Mouse (Mus musculus): ENCODE results near the gene Wbp2.

GRCm38 (mm10) chr11:116049610-116050009, 37.2 kb downstream of the Wbp2 start:
- TF ChIP-seq POLR2AphosphoS5 (IDR thresholded peaks at IDR 0.05; ENCODE audit: insufficient replicate concordance, low read depth, low read length): no peak
- no peak for TF ChIP-seq CTCF (IDR thresholded peaks at IDR 0.05; ENCODE audit: low read depth, low read length)
- no peak for TF ChIP-seq GATA1 (IDR thresholded peaks at IDR 0.05; ENCODE audit: borderline replicate concordance, low read length)
- no peak for TF ChIP-seq GATA2 (IDR thresholded peaks at IDR 0.05; ENCODE audit: borderline replicate concordance, low read depth, low read length)
- TF ChIP-seq TAL1 (conservative IDR thresholded peaks at IDR 0.05; ENCODE audit: low read depth, low read length): no peak

Measured in G1E (cell line).